Mouse (Mus musculus) Patski (cell line): ENCODE measurements at regions not wholly inside any gene's neighbourhood (a gene's known extent, or its start where the extent isn't known, plus 50 kb on each side); places are given as distances from the start of the nearest gene placed in this dataset.

Source experiments
- ATAC-seq: fragments of 100-300 bp; one replicate; pipeline ENCODE4 v1.8.0; 2021
- CTCF ChIA-PET: fragments of 350-600 bp; sonication (Branson Sonifier 250); formaldehyde crosslinking; loops from one replicate; lab custom pipeline; 2022; ENCODE audit warnings: inconsistent platforms; lab: Charles Lee
- POLR2A ChIA-PET: fragments of 350-600 bp; sonication (Branson Sonifier 250); formaldehyde crosslinking; loops from one replicate; lab custom pipeline; 2022; ENCODE audit warnings: antibody characterized with exemption, inconsistent platforms; lab: Charles Lee
- DNase-seq: peaks from one replicate; pipeline ENCODE4 v3.0.0-alpha.2; 2011; ENCODE audit warnings: low read depth, low spot score
- H3K27me3 ChIP-seq: fragments of 371-371 bp; one replicate; pipeline ENCODE4 v1.5.1; 2021
- CTCF ChIP-seq: fragments of 100-300 bp; IDR thresholded peaks from one replicate; pipeline ENCODE4 v1.5.1; 2021
- in situ Hi-C: fragments of 300-500 bp; cut with MboI; formaldehyde crosslinking; loops from 3 replicates; pipeline ENCODE4 v1.11.1; 2018; ENCODE audit warnings: low pct_unique_long_range_greater_than_20kb, mixed read lengths

DNA sequence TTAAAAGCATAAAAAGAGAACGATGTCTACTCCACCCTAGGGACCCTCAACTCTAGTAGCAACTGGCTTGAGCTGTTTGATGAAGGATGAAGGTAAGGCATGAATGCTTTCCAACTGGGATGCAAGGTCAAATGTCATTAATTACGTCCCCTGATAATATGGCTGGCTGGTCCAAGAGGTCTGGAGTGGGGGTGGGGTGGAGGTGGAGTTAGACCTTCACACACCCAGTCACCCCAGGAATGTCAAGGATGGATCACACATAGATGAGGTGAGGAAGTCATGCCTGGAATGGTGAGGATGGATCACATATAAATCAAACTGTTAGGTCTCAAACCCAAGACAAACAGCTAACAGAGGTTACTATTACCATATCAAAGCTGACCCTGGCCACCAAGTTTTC is 177.2 kb upstream of the Jmjd1c start:
- in situ Hi-C loops: loop anchor here (25.0 kb wide), 1 partner anchor 819 kb away; no protein-coding TSS in a partner anchor
- no peak for TF ChIP-seq CTCF
- no peaks in the 10 kb centered on the region for H3K27me3 ChIP-seq
- DNase-seq: no peak
- no peak for ATAC-seq
- CTCF ChIA-PET: no interaction called here
- POLR2A ChIA-PET: no interaction called here

DNA sequence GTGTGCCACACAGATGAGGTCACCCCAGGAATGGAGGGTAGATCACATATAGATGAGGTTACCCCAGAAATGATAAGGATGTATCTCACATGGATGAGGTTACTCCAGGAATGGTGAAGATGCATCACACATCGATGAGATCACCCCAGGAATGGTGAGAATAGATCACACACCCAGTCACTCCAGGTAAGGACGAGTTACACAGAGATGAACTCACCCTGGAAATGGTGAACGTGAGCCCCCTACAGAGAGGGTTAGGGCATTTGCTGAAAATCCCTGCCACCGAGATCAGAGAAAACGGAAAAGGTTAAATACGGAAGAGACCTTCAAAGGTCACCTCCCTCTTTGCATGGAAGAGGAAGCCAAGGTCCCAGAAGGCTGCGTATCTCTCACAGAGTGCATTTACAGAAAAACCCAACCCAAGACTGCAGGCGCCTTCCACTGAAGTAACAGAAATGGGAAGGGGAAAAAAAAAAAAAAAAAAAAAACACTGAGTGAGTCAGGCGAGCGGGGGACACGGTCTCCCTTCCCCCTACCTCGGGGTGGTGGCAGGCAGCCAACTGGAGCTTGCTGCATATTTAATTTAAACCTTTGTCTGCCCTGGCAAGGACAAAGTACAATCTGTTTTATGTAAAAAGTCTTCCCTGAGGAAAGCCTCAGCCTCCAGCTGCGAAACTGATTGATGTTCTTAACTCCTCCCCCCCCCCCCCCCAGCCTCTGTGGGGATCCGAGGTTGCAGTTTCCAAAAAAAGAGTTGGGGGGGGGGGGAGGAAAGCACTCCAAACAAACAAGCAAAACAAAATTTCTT is 175.8 kb upstream of the Jmjd1c start:
- in situ Hi-C loops: loop anchor here (5.0 to 25.0 kb wide), 3 partner anchors 82 to 817 kb away; partner anchors contain the start of gene Ado
- CTCF ChIA-PET: interaction anchor here (1.5 kb wide), 1 partner anchor 26 kb away, joined by 4 read pairs; no protein-coding TSS in a partner anchor
- no peaks in the 10 kb centered on the region for H3K27me3 ChIP-seq
- DNase-seq (peak; percentile 81), ATAC-seq (peak; percentile 59)
- TF ChIP-seq CTCF: no peak
- POLR2A ChIA-PET: interaction anchor here (0.7 to 1.7 kb wide), 5 partner anchors 76 to 644 kb away, joined by 3 to 9 read pairs (median 5); partner anchors contain the start of gene Jmjd1c

DNA sequence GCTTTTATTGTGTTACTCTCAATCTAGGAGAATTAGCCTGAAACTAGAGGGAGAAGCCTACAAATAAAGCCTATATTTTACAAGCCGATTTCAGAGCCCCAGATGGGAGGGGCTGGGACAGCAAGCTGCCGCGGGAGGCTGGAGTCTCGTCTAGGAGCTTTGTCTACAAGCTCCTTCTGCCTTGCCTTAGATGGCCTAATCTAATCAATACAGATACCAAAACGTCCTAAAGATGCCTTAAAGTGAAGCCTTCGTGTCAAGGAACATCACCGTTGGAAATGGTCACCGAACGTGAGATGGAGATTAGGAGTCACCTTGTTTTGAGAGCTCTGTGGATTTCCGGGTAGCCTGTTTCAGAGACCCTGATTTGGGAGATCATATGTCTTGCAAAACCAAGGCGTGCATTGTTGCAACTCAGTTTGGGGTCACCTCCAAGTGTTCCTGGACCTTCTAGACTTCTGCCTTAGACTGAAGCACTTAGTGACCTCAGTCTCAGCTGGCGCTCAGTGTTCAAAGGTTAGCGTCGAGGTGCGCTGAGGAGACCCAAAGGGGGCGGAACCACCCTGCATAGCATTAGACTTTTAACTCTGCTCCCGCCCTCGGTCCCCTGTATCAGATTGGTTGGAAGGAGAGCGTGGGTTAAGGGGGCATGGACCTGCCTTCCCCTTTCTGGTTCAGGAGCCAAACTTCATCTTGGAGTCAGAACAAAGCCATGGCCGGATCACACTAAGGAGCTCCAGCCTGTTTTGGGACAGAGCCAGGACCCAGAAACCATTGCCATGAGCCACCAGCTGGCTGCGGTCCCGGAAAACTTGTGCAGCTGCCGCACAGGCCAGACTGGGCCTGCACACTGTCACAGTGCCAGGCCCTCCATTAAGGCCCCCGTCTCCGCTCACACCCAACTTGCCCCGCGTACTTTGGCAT is 174.9 kb upstream of the Jmjd1c start:
- in situ Hi-C loops: loop anchor here (5.0 to 25.0 kb wide), 3 partner anchors 81 to 816 kb away; partner anchors contain the start of gene Ado
- ATAC-seq (peak; percentile 70), DNase-seq (peak; percentile 87)
- no peak for TF ChIP-seq CTCF
- CTCF ChIA-PET: interaction anchor here (1.0 to 1.5 kb wide), 4 partner anchors 8 to 80 kb away, joined by 3 to 4 read pairs (median 3); no protein-coding TSS in a partner anchor
- no peaks in the 10 kb centered on the region for H3K27me3 ChIP-seq
- POLR2A ChIA-PET: interaction anchor here (0.7 to 1.7 kb wide), 5 partner anchors 77 to 643 kb away, joined by 3 to 9 read pairs (median 5); partner anchors contain the start of gene Jmjd1c

GRCm38 (mm10) chr10:66921776-66922175 is 174.1 kb upstream of the Jmjd1c start:
- DNase-seq (no peak), ATAC-seq (no peak)
- ChIA-PET POLR2A (interaction anchor here (1.7 kb wide), 1 partner anchor 82 kb away, joined by 9 read pairs; no protein-coding TSS in a partner anchor), CTCF (interaction anchor here (1.0 to 1.5 kb wide), 3 partner anchors 9 to 79 kb away, joined by 3 read pairs; no protein-coding TSS in a partner anchor)
- no peak for TF ChIP-seq CTCF
- in situ Hi-C loops: loop anchor here (5.0 to 25.0 kb wide), 3 partner anchors 81 to 816 kb away; partner anchors contain the start of gene Ado
- no peaks in the 10 kb centered on the region for H3K27me3 ChIP-seq

GRCm38 (mm10) chr10:66922314-66922713 is 173.6 kb upstream of the Jmjd1c start:
- ATAC-seq: no peak
- H3K27me3 ChIP-seq: no peaks in the 10 kb centered on the region
- in situ Hi-C loops: loop anchor here (5.0 to 25.0 kb wide), 3 partner anchors 80 to 815 kb away; partner anchors contain the start of gene Ado
- no peak for DNase-seq
- CTCF ChIA-PET: interaction anchor here (1.3 to 1.5 kb wide), 2 partner anchors 10 to 79 kb away, joined by 3 read pairs; no protein-coding TSS in a partner anchor
- POLR2A ChIA-PET: no interaction called here
- no peak for TF ChIP-seq CTCF

DNA sequence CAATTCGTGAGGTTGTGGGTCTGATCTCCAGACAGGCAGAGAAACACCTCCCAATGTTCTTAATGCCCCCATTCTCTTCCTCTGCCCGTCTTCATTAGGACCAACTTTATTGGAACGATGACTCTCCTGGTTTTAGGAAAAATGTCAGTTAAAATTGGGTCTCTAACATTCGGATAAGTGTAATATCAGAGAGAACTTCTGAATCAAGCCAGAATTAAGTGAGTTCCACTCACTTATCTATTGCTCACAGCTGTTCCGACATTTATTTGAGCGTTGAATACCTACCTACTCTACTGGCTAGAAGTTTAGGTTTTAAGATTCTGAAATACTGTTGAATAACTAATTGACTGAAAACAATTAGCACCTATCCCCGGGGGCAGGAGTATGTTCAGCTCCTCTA is 172.0 kb upstream of the Jmjd1c start:
- ChIA-PET POLR2A (no interaction called here), CTCF (no interaction called here)
- no peak for DNase-seq
- no peaks in the 10 kb centered on the region for H3K27me3 ChIP-seq
- in situ Hi-C loops: loop anchor here (5.0 to 25.0 kb wide), 3 partner anchors 78 to 813 kb away; partner anchors contain the start of gene Ado
- TF ChIP-seq CTCF: no peak
- ATAC-seq: no peak

DNA sequence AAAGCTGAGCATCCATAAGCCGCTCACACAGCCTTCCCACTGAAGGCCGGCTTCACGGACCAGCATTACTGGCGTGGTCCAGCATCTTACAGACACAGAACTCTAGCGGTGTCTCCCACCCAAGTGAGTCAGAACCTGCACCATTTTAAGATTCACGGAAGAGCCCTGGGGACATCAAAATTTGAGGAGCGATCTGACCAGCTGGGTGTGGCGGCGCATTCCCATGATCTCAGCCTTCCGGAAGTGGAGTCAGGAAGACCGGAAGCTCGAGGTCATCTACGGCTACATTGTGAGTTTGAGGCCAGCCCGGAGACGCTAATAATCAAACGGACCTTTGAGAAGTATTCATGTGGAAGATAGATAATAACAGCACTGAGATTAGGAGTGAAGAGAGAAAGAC is 171.5 kb upstream of the Jmjd1c start:
- ChIA-PET POLR2A (no interaction called here), CTCF (interaction anchor here (1.4 kb wide), 1 partner anchor 71 kb away, joined by 4 read pairs; no protein-coding TSS in a partner anchor)
- in situ Hi-C loops: loop anchor here (5.0 to 25.0 kb wide), 3 partner anchors 78 to 813 kb away; partner anchors contain the start of gene Ado
- DNase-seq (no peak), ATAC-seq (no peak)
- TF ChIP-seq CTCF: no peak
- H3K27me3 ChIP-seq: no peaks in the 10 kb centered on the region

GRCm38 (mm10) chr10:66925553-66926127 is 170.3 kb upstream of the Jmjd1c start:
- POLR2A ChIA-PET: no interaction called here

DNA sequence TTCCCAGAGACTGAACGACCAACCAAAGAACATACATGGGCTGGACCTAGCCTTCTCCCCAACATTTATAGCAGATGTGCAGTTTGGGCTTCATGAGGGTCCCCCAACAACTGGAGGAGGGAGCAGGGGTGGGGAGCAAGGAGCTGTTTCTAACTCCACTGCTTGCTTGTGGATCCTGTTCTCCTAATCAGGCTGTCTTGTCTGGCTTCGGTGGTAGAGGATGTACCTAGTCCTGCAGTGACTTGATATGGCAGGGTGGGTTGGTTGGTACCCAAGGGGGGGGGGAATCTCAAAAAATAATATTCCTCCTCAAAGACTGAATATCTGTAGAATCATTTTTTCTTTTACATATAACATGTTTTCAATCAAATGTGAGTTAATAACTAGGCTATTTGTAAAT is 168.3 kb upstream of the Jmjd1c start:
- ATAC-seq (no peak), DNase-seq (no peak)
- in situ Hi-C loops: loop anchor here (10.0 kb wide), 1 partner anchor 617 kb away; the partner anchor contains the start of gene Ado
- TF ChIP-seq CTCF: no peak
- no peaks in the 10 kb centered on the region for H3K27me3 ChIP-seq
- CTCF ChIA-PET: interaction anchor here (0.8 to 1.7 kb wide), 2 partner anchors 30 to 38 kb away, joined by 3 to 6 read pairs; no protein-coding TSS in a partner anchor
- POLR2A ChIA-PET: interaction anchor here (0.6 kb wide), 1 partner anchor 322 kb away, joined by 3 read pairs; no protein-coding TSS in a partner anchor

More at GRCm38 (mm10) chr10:66925553-66926127, 170.3 kb upstream of the Jmjd1c start:
- ATAC-seq: no peak
- H3K27me3 ChIP-seq: no peaks in the 10 kb centered on the region
- CTCF ChIA-PET: interaction anchor here (1.4 kb wide), 1 partner anchor 73 kb away, joined by 4 read pairs; no protein-coding TSS in a partner anchor
- no peak for DNase-seq
- no peak for TF ChIP-seq CTCF
- in situ Hi-C loops: loop anchor here (10.0 kb wide), 1 partner anchor 619 kb away; the partner anchor contains the start of gene Ado
